Mouse (Mus musculus) MN1 (cell line): Measurements from ENCODE around the gene Exoc8.

Experiments
- DNase-seq: peaks from one replicate; pipeline ENCODE4 v3.0.0-alpha.2; 2016; ENCODE audit warnings: low spot score

The Exoc8 gene

GRCm38 (mm10) chr8:124845573-124845972, 51.9 kb downstream of the Exoc8 start:
- DNase-seq, result no peak

GRCm38 (mm10) chr8:124845131-124845530, 52.4 kb downstream of the Exoc8 start:
- DNase-seq, result no peak
